Comparison of ENCODE assay signal across 19 mouse cellular contexts in genomic region chrX:15813771-15814170, GRCm38 (mm10).
A peak's percentile ranks its signal among the peaks of the same experiment; 100 is the strongest.
DNase-seq lines count a peak whose midpoint lies in the region; ATAC-seq and TF ChIP-seq lines count a peak whose summit lies in the region.
"Had no signal": no experiment of that assay in that cellular context is flagged by ENCODE, and none has a peak within 500 bp of the region (broad histone marks: within the 10 kb centered on the region; RNA-seq: fewer than 3 reads in every experiment).

No protein-coding gene starts in this region.

- TF ChIP-seq POLR2A in cortical plate, adult 2 months (IDR thresholded peaks at IDR 0.05; ENCODE audit: extremely low read depth, insufficient read depth, low read length), result no peak

- peak; percentile 11 for DNase-seq in embryo, embryonic 10 days (ENCODE audit: low spot score)
- DNase-seq in embryo, embryonic 9.5 days (ENCODE audit: extremely low spot score), result no peak
- no peak for DNase-seq in hindbrain, postnatal 0 days (ENCODE audit: low spot score)
- peak; percentile 4 for DNase-seq in midbrain, embryonic 14.5 days
- no peak for DNase-seq in spleen, postnatal 10 days (ENCODE audit: low spot score in 2 of 2)
- DNase-seq: adrenal gland, postnatal 25 days; B cell, adult 2 months; gastrocnemius, postnatal 36 days; lung, adult 2 months; lung, postnatal 4 days; thymus, adult 18-20 months had no signal

- 26% methylated on average over 2 of the region's 2 CpGs for WGBS in hindbrain, postnatal 0 days
- WGBS in hindbrain, embryonic 12.5 days, result 50% methylated on average over 2 of the region's 2 CpGs
- 45% methylated on average over 2 of the region's 2 CpGs for WGBS in midbrain, embryonic 14.5 days
- 52% methylated on average over 2 of the region's 2 CpGs for WGBS in midbrain, embryonic 16.5 days

- no peak for ATAC-seq in hindbrain, postnatal 0 days
- ATAC-seq in hindbrain, embryonic 12.5 days (ENCODE audit: low FRiP score), result no peak
- no peak for ATAC-seq in midbrain, embryonic 14.5 days (ENCODE audit: low FRiP score, low TSS enrichment)
- no peak for ATAC-seq in midbrain, embryonic 16.5 days
- ATAC-seq: forebrain, embryonic 16.5 days had no signal

- H3K4me2 ChIP-seq in hindbrain, postnatal 0 days (ENCODE audit: low read depth, low read length), result no peak overlapping the region
- no peak overlapping the region for H3K4me2 ChIP-seq in hindbrain, embryonic 12.5 days (replicated peaks)
- no peak overlapping the region for H3K4me2 ChIP-seq in midbrain, embryonic 14.5 days (ENCODE audit: low read length)
- no peak overlapping the region for H3K4me2 ChIP-seq in midbrain, embryonic 16.5 days (ENCODE audit: low read length)
- H3K4me2 ChIP-seq: heart, embryonic 13.5 days; hindbrain, embryonic 14.5 days; limb, embryonic 15.5 days; midbrain, embryonic 12.5 days had no signal

- no peak overlapping the region for H3K9ac ChIP-seq in hindbrain, postnatal 0 days (replicated peaks; ENCODE audit: low read length)
- H3K9ac ChIP-seq in hindbrain, embryonic 12.5 days, result no peak overlapping the region
- no peak overlapping the region for H3K9ac ChIP-seq in midbrain, embryonic 14.5 days (replicated peaks; ENCODE audit: low read length)
- no peak overlapping the region for H3K9ac ChIP-seq in midbrain, embryonic 16.5 days (ENCODE audit: low read depth, low read length)
- H3K9ac ChIP-seq: heart, embryonic 13.5 days; hindbrain, embryonic 14.5 days; limb, embryonic 15.5 days; midbrain, embryonic 12.5 days had no signal

- no peaks in the 10 kb centered on the region for H3K36me3 ChIP-seq in hindbrain, postnatal 0 days (ENCODE audit: insufficient read depth, low read length)
- no peaks in the 10 kb centered on the region for H3K36me3 ChIP-seq in hindbrain, embryonic 12.5 days
- H3K36me3 ChIP-seq in midbrain, embryonic 14.5 days (ENCODE audit: control insufficient read depth, insufficient read depth, low read length), result no peaks in the 10 kb centered on the region
- H3K36me3 ChIP-seq in midbrain, embryonic 16.5 days (ENCODE audit: control insufficient read depth, insufficient read depth, low read length), result no peaks in the 10 kb centered on the region
- H3K36me3 ChIP-seq: heart, embryonic 13.5 days; limb, embryonic 15.5 days; midbrain, embryonic 12.5 days had no signal

- H3K9me3 ChIP-seq in hindbrain, postnatal 0 days (ENCODE audit: low read length), result peaks cover 3% of the 10 kb centered on the region; the same call in 1 of the 2 replicates
- H3K9me3 ChIP-seq in hindbrain, embryonic 12.5 days (replicated peaks), result no peaks in the 10 kb centered on the region
- no peaks in the 10 kb centered on the region for H3K9me3 ChIP-seq in midbrain, embryonic 14.5 days (ENCODE audit: control insufficient read depth, low read length)
- no peaks in the 10 kb centered on the region for H3K9me3 ChIP-seq in midbrain, embryonic 16.5 days (replicated peaks; ENCODE audit: control insufficient read depth, low read length, poor library complexity, severe bottlenecking)
- H3K9me3 ChIP-seq: limb, embryonic 15.5 days; midbrain, embryonic 12.5 days had no signal

- no peaks in the 10 kb centered on the region for H3K4me1 ChIP-seq in hindbrain, postnatal 0 days (ENCODE audit: insufficient read depth, low read length)
- H3K4me1 ChIP-seq in hindbrain, embryonic 12.5 days, result no peaks in the 10 kb centered on the region
- no peaks in the 10 kb centered on the region for H3K4me1 ChIP-seq in midbrain, embryonic 14.5 days (ENCODE audit: control insufficient read depth, insufficient read depth, low read length)
- H3K4me1 ChIP-seq in midbrain, embryonic 16.5 days (ENCODE audit: control insufficient read depth, insufficient read depth, low read length), result no peaks in the 10 kb centered on the region
- H3K4me1 ChIP-seq in cortical plate, adult 2 months (ENCODE audit: control insufficient read depth, insufficient read depth, low read length), result no peaks in the 10 kb centered on the region
- H3K4me1 ChIP-seq: heart, embryonic 13.5 days; limb, embryonic 15.5 days; midbrain, embryonic 12.5 days had no signal

- no peaks in the 10 kb centered on the region for H3K27me3 ChIP-seq in hindbrain, postnatal 0 days (ENCODE audit: insufficient read depth, low read length)
- H3K27me3 ChIP-seq in hindbrain, embryonic 12.5 days, result no peaks in the 10 kb centered on the region
- no peaks in the 10 kb centered on the region for H3K27me3 ChIP-seq in midbrain, embryonic 14.5 days (ENCODE audit: control insufficient read depth, insufficient read depth, low read length)
- H3K27me3 ChIP-seq in midbrain, embryonic 16.5 days (ENCODE audit: control insufficient read depth, insufficient read depth, low read depth, low read length), result no peaks in the 10 kb centered on the region
- H3K27me3 ChIP-seq: heart, embryonic 13.5 days; limb, embryonic 15.5 days; midbrain, embryonic 12.5 days had no signal

- no peak overlapping the region for H3K27ac ChIP-seq in hindbrain, postnatal 0 days
- no peak overlapping the region for H3K27ac ChIP-seq in hindbrain, embryonic 12.5 days
- no peak overlapping the region for H3K27ac ChIP-seq in midbrain, embryonic 14.5 days (replicated peaks; ENCODE audit: low read depth, low read length)
- H3K27ac ChIP-seq in midbrain, embryonic 16.5 days (ENCODE audit: low read length), result no peak overlapping the region
- no peak overlapping the region for H3K27ac ChIP-seq in cortical plate, adult 2 months (ENCODE audit: insufficient read depth, low read length)
- H3K27ac ChIP-seq: heart, embryonic 13.5 days; hindbrain, embryonic 14.5 days; limb, embryonic 15.5 days; midbrain, embryonic 12.5 days had no signal

- no peak overlapping the region for H3K4me3 ChIP-seq in hindbrain, postnatal 0 days (ENCODE audit: low read length)
- H3K4me3 ChIP-seq in hindbrain, embryonic 12.5 days, result no peak overlapping the region
- no peak overlapping the region for H3K4me3 ChIP-seq in midbrain, embryonic 14.5 days (replicated peaks; ENCODE audit: low read depth, low read length)
- no peak overlapping the region for H3K4me3 ChIP-seq in midbrain, embryonic 16.5 days (ENCODE audit: low read depth, low read length)
- no peak overlapping the region for H3K4me3 ChIP-seq in cortical plate, adult 2 months (ENCODE audit: insufficient read depth, low read length)
- H3K4me3 ChIP-seq: heart, embryonic 13.5 days; limb, embryonic 15.5 days; midbrain, embryonic 12.5 days had no signal

- TF ChIP-seq CTCF in hindbrain, postnatal 0 days (IDR thresholded peaks at IDR 0.05; ENCODE audit: low read depth), result 0 out of 2 replicates have a peak, but pooled peaks have one; percentile 24
- TF ChIP-seq CTCF in cortical plate, adult 2 months (IDR thresholded peaks at IDR 0.05; ENCODE audit: extremely low read depth, insufficient read depth, low read length), result peak; percentile 20; the same call in 1 of the 2 replicates

Comparison
In these comparisons a context has a peak if more than half of its experiments do, and no peak if none do; other contexts are left out.
1. DNase-seq: peak in embryo, embryonic 10 days (single experiment) and midbrain, embryonic 14.5 days (single experiment); none in embryo, embryonic 9.5 days (single experiment), hindbrain, postnatal 0 days (single experiment) and spleen, postnatal 10 days (0 of 2).